Mouse (Mus musculus) erythroid progenitor cell, adult 5-6 weeks (primary cell): ENCODE data around the gene Adh5. TPM values are rescaled to one million over a fixed set of nuclear protein-coding genes. Genes with fewer than 3 reads are reported as not detected.

Experiments used
- ATAC-seq: replicated peaks from 2 replicates; pipeline ENCODE4 v1.8.0; 2016; ENCODE audit warnings: moderate number of reproducible peaks, mild to moderate bottlenecking, moderate TSS enrichment, inconsistent platforms; ENCODE audit not compliant: poor library complexity, low FRiP score, severe bottlenecking
- total RNA-seq, 2 experiments: library from RNA; stranded (forward) in 1 of 2; stranded (reverse) in 1 of 2; fragments of 150-400 nt in 1 of 2; fragments of 186-747, 209-891 nt in 1 of 2; gene quantifications; 2 replicates each; pipeline versions ENCODE4 v1.2.3 to v1.2.4; 2015 to 2017; ENCODE audit warnings: low replicate concordance in 2 of 2

The Adh5 gene
- 15.1 and 28.5 TPM in 2 replicates for total RNA-seq (2015; ENCODE audit: low replicate concordance)
- 12.1 and 19.9 TPM in 2 replicates for total RNA-seq (2017; ENCODE audit: low replicate concordance)

- peak; percentile 99 for ATAC-seq
Measured at GRCm38 (mm10) chr3:138442612-138443464, at the start of gene Adh5. Adh5 (plus strand) TSS chr3:138443093.

- no peak for ATAC-seq
Measured at GRCm38 (mm10) chr3:138404872-138405271, 38.0 kb upstream of the Adh5 start.

GRCm38 (mm10) chr3:138405341-138405740 is 37.6 kb upstream of the Adh5 start:
- no peak for ATAC-seq

GRCm38 (mm10) chr3:138405840-138406239 is 37.1 kb upstream of the Adh5 start:
- no peak for ATAC-seq

- no peak for ATAC-seq
Measured at GRCm38 (mm10) chr3:138407920-138408319, 35.0 kb upstream of the Adh5 start.

- ATAC-seq = no peak
Measured at GRCm38 (mm10) chr3:138409585-138409984, 33.3 kb upstream of the Adh5 start.

GRCm38 (mm10) chr3:138410211-138410610 is 32.7 kb upstream of the Adh5 start:
- ATAC-seq = no peak

GRCm38 (mm10) chr3:138415121-138415690 is 27.7 kb upstream of the Adh5 start, which contains the start of gene Adh4:
Adh4 (plus strand) TSS chr3:138415466.
- no peak for ATAC-seq

GRCm38 (mm10) chr3:138419369-138419768 is 23.5 kb upstream of the Adh5 start:
- no peak for ATAC-seq

- no peak for ATAC-seq
Measured at GRCm38 (mm10) chr3:138420385-138420784, 22.5 kb upstream of the Adh5 start.

- ATAC-seq = no peak
Measured at GRCm38 (mm10) chr3:138423664-138424063, 19.2 kb upstream of the Adh5 start.

GRCm38 (mm10) chr3:138424247-138424646 is 18.6 kb upstream of the Adh5 start:
- no peak for ATAC-seq

GRCm38 (mm10) chr3:138430360-138430976 is 12.4 kb upstream of the Adh5 start:
- no peak for ATAC-seq

- ATAC-seq = no peak
Measured at GRCm38 (mm10) chr3:138431835-138432234, 11.1 kb upstream of the Adh5 start.

GRCm38 (mm10) chr3:138438716-138439115 is 4.2 kb upstream of the Adh5 start:
- ATAC-seq = no peak

GRCm38 (mm10) chr3:138442203-138442602 is 690 bp upstream of the Adh5 start:
- ATAC-seq = no peak

- ATAC-seq = no peak
Measured at GRCm38 (mm10) chr3:138443465-138443771, 525 bp downstream of the Adh5 start.

GRCm38 (mm10) chr3:138448077-138448860 is 5.4 kb downstream of the Adh5 start:
- ATAC-seq = no peak

- no peak for ATAC-seq
Measured at GRCm38 (mm10) chr3:138452169-138452568, 9.3 kb downstream of the Adh5 start.

- ATAC-seq = no peak
Measured at GRCm38 (mm10) chr3:138454234-138454633, 11.3 kb downstream of the Adh5 start.
